Mouse (Mus musculus): Measurements from ENCODE around the gene Snx29. TPM values are rescaled to one million over a fixed set of nuclear protein-coding genes. Genes with fewer than 3 reads are reported as not detected.

Snx29 gene
- polyA plus RNA-seq, 1 experiment from 2014 or later: 13.0 TPM

GRCm38 (mm10) chr16:11728131-11728530, 405.4 kb downstream of the Snx29 start:
- no peak overlapping the region for H3K4me2 ChIP-seq
- H3K9ac ChIP-seq: no peak overlapping the region
- H3K36me3 ChIP-seq (ENCODE audit: poor library complexity, severe bottlenecking): no peaks in the 10 kb centered on the region
- no peaks in the 10 kb centered on the region for H3K27me3 ChIP-seq
- H3K27ac ChIP-seq: no peak overlapping the region
- no peaks in the 10 kb centered on the region for H3K9me3 ChIP-seq (replicated peaks)
- no peak overlapping the region for H3K4me3 ChIP-seq
- no peak for ATAC-seq
- H3K4me1 ChIP-seq: no peaks in the 10 kb centered on the region
- WGBS: 91% methylated on average over 3 of the region's 3 CpGs

DNA sequence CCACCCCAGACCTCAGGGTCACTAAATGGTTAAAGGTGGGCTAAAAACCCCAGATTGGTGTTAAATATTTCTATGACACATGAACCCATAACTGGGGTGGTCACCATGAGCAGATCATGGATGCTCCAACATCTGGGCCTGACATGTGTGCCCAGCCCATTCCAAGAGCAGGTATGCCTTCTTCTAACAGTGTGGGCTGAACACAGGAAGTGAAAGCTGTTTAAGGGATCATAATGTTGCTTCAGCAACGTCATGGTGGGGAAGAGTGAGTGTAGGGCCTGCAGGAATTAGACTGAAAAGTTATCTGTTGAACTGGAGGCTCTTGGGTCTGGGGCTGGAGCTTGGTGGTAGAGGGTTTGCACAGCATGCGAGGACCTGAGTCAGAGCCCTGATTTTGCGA, 405.9 kb downstream of the Snx29 start:
- H3K4me3 ChIP-seq: no peak overlapping the region
- no peaks in the 10 kb centered on the region for H3K27me3 ChIP-seq
- no peak for ATAC-seq
- WGBS: 79% methylated on average over 3 of the region's 3 CpGs
- no peak overlapping the region for H3K4me2 ChIP-seq
- H3K4me1 ChIP-seq: no peaks in the 10 kb centered on the region
- H3K9ac ChIP-seq: no peak overlapping the region
- no peak overlapping the region for H3K27ac ChIP-seq
- no peaks in the 10 kb centered on the region for H3K9me3 ChIP-seq (replicated peaks)
- no peaks in the 10 kb centered on the region for H3K36me3 ChIP-seq (ENCODE audit: poor library complexity, severe bottlenecking)

- Histone ChIP-seq H3K4me1 (no peaks in the 10 kb centered on the region), H3K4me3 (no peak overlapping the region), H3K27me3 (no peaks in the 10 kb centered on the region), H3K9me3 (replicated peaks) (no peaks in the 10 kb centered on the region), H3K4me2 (no peak overlapping the region), H3K36me3 (ENCODE audit: poor library complexity, severe bottlenecking) (no peaks in the 10 kb centered on the region), H3K27ac (no peak overlapping the region), H3K9ac (no peak overlapping the region)
- 85% methylated on average over 6 of the region's 6 CpGs for WGBS
- ATAC-seq: no peak
These were observed 406.4 kb downstream of the Snx29 start for GRCm38 (mm10) chr16:11729111-11729510.

DNA sequence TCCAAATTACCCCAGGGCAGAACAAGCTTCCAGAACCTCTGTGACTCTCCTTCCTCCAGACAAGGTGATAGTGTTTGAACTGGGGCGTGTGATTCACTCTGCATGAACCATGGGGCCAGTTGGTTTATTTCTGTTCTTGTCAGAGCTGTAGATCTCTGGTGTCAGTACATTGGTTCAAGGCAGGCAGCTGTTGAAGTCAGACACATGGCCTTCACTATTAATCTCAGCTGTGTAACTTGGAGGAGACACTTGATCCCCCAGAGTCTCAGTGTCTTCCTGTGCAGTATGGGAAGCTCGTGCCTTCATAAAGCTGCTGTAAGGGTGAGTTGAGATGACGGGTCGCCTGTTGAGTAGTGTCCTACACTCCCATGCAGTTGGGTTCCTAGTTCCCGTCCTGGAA, 407.1 kb downstream of the Snx29 start:
- ATAC-seq: no peak
- no peak overlapping the region for H3K27ac ChIP-seq
- no peaks in the 10 kb centered on the region for H3K4me1 ChIP-seq
- H3K27me3 ChIP-seq: no peaks in the 10 kb centered on the region
- no peaks in the 10 kb centered on the region for H3K36me3 ChIP-seq (ENCODE audit: poor library complexity, severe bottlenecking)
- H3K9ac ChIP-seq: no peak overlapping the region
- WGBS: 88% methylated on average over 5 of the region's 5 CpGs
- no peak overlapping the region for H3K4me3 ChIP-seq
- no peaks in the 10 kb centered on the region for H3K9me3 ChIP-seq (replicated peaks)
- no peak overlapping the region for H3K4me2 ChIP-seq

DNA sequence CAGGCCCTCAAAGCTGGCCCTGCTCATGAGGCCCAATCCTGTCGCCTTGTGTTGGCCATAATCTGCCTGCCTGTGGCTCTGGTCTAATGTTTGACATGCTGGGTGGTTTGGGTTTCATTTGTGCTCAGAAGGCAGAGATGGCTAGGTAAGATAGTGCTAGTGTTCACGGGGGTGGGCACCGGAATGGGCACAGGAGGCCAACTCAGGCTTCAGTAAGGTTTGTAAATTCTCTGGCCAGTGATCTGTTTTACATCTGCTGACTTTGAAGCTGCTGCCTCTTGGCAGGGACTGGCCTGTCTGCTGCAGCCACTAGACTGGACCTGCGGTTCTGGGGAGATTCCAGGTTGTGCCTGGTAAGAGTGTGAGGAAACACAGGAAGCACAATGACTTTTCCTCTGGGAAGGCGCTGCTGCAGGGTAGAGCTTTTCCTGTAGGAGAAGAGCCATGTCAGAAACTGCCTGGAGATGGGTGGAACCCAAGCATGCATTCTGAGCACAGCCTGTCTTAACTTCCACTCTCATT, 408.4 kb downstream of the Snx29 start:
- no peaks in the 10 kb centered on the region for H3K27me3 ChIP-seq
- whole genome bisulfite sequencing: 88% methylated on average over 5 of the region's 5 CpGs
- H3K27ac ChIP-seq: no peak overlapping the region
- ATAC-seq: no peak
- H3K4me2 ChIP-seq: no peak overlapping the region
- H3K4me1 ChIP-seq: no peaks in the 10 kb centered on the region
- no peak overlapping the region for H3K4me3 ChIP-seq
- no peak overlapping the region for H3K9ac ChIP-seq
- H3K9me3 ChIP-seq (replicated peaks): no peaks in the 10 kb centered on the region
- H3K36me3 ChIP-seq (ENCODE audit: poor library complexity, severe bottlenecking): no peaks in the 10 kb centered on the region

GRCm38 (mm10) chr16:11738341-11738740, 415.6 kb downstream of the Snx29 start:
- Histone ChIP-seq H3K4me1 (no peaks in the 10 kb centered on the region), H3K27me3 (no peaks in the 10 kb centered on the region), H3K4me3 (no peak overlapping the region), H3K9me3 (replicated peaks) (no peaks in the 10 kb centered on the region), H3K4me2 (no peak overlapping the region), H3K36me3 (ENCODE audit: poor library complexity, severe bottlenecking) (no peaks in the 10 kb centered on the region), H3K9ac (no peak overlapping the region), H3K27ac (no peak overlapping the region)
- ATAC-seq: no peak
- 56% methylated on average over 7 of the region's 7 CpGs for WGBS

- H3K9me3 ChIP-seq (replicated peaks): no peaks in the 10 kb centered on the region
- no peak overlapping the region for H3K27ac ChIP-seq
- H3K4me3 ChIP-seq: no peak overlapping the region
- H3K27me3 ChIP-seq: no peaks in the 10 kb centered on the region
- no peak overlapping the region for H3K9ac ChIP-seq
- ATAC-seq: no peak
- no peaks in the 10 kb centered on the region for H3K36me3 ChIP-seq (ENCODE audit: poor library complexity, severe bottlenecking)
- 84% methylated on average over 5 of the region's 5 CpGs for WGBS
- H3K4me2 ChIP-seq: no peak overlapping the region
- no peaks in the 10 kb centered on the region for H3K4me1 ChIP-seq
These were observed 419.2 kb downstream of the Snx29 start for GRCm38 (mm10) chr16:11741951-11742350.

GRCm38 (mm10) chr16:11742351-11742750, 419.6 kb downstream of the Snx29 start:
- Histone ChIP-seq H3K4me3 (no peak overlapping the region), H3K27me3 (no peaks in the 10 kb centered on the region), H3K9me3 (replicated peaks) (no peaks in the 10 kb centered on the region), H3K9ac (no peak overlapping the region), H3K36me3 (ENCODE audit: poor library complexity, severe bottlenecking) (no peaks in the 10 kb centered on the region), H3K27ac (no peak overlapping the region), H3K4me2 (no peak overlapping the region), H3K4me1 (no peaks in the 10 kb centered on the region)
- ATAC-seq: no peak
- 87% methylated on average over 7 of the region's 7 CpGs for WGBS

GRCm38 (mm10) chr16:11743013-11743412, 420.3 kb downstream of the Snx29 start:
- Histone ChIP-seq H3K9me3 (replicated peaks) (no peaks in the 10 kb centered on the region), H3K9ac (no peak overlapping the region), H3K4me3 (no peak overlapping the region), H3K27ac (no peak overlapping the region), H3K27me3 (no peaks in the 10 kb centered on the region), H3K4me1 (no peaks in the 10 kb centered on the region), H3K36me3 (ENCODE audit: poor library complexity, severe bottlenecking) (no peaks in the 10 kb centered on the region), H3K4me2 (no peak overlapping the region)
- WGBS: 66% methylated on average over 3 of the region's 3 CpGs
- ATAC-seq: no peak

DNA sequence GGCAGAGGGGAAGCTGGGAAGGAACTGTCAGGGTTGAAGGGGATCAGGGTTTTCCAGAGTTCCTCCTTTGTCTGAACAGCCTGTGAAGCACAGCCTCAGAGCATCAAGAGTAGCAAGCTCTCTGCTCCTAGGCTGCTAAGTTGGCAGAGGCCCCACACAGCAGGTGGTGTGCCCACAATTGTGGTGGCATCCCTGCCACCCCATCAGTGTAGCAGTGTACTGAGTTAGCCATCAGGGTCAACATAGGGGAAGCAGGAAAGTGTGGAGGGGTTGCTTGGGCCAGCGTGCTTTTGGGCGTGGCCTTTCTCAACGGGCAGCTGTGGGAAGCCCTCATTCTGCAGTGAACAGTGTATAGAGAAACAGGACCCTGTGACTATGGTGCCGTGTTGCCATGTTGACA, 421.0 kb downstream of the Snx29 start:
- Histone ChIP-seq H3K4me3 (no peak overlapping the region), H3K4me1 (no peaks in the 10 kb centered on the region), H3K9me3 (replicated peaks) (no peaks in the 10 kb centered on the region), H3K9ac (no peak overlapping the region), H3K27ac (no peak overlapping the region), H3K4me2 (no peak overlapping the region), H3K27me3 (no peaks in the 10 kb centered on the region), H3K36me3 (ENCODE audit: poor library complexity, severe bottlenecking) (no peaks in the 10 kb centered on the region)
- ATAC-seq: no peak
- 91% methylated on average over 4 of the region's 4 CpGs for WGBS

- Histone ChIP-seq H3K27me3 (no peaks in the 10 kb centered on the region), H3K9me3 (replicated peaks) (no peaks in the 10 kb centered on the region), H3K36me3 (ENCODE audit: poor library complexity, severe bottlenecking) (no peaks in the 10 kb centered on the region), H3K27ac (no peak overlapping the region), H3K4me2 (no peak overlapping the region), H3K9ac (no peak overlapping the region), H3K4me3 (no peak overlapping the region), H3K4me1 (no peaks in the 10 kb centered on the region)
- ATAC-seq: no peak
- 85% methylated on average over 2 of the region's 2 CpGs for WGBS
These were observed 423.3 kb downstream of the Snx29 start for GRCm38 (mm10) chr16:11746036-11746435.

DNA sequence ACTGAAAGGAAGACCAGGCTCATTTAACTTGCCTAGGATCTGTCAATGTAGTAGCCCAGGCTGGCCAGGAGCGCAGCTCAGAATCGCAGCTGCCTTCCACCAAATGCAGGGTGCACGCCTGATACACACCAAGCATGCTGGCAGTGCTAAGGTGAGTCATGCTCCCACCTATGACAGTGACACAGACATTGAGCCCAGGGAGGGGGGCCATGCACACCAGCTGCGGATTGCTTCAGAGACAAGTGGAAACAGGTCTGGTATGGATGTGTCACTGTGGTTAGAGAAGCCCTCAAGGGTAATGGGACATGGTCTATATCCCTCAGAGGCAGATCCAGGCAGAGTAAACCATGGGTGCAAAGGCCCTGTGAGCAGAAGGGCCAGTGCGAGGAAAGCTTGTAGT, 425.2 kb downstream of the Snx29 start:
- Histone ChIP-seq H3K9me3 (replicated peaks) (no peaks in the 10 kb centered on the region), H3K27me3 (no peaks in the 10 kb centered on the region), H3K27ac (no peak overlapping the region), H3K4me3 (no peak overlapping the region), H3K4me2 (no peak overlapping the region), H3K36me3 (ENCODE audit: poor library complexity, severe bottlenecking) (no peaks in the 10 kb centered on the region), H3K9ac (no peak overlapping the region), H3K4me1 (no peaks in the 10 kb centered on the region)
- no peak for ATAC-seq
- WGBS: 95% methylated on average over 5 of the region's 5 CpGs

GRCm38 (mm10) chr16:11749111-11749510, 426.4 kb downstream of the Snx29 start:
- Histone ChIP-seq H3K9ac (no peak overlapping the region), H3K4me3 (no peak overlapping the region), H3K27ac (no peak overlapping the region), H3K27me3 (no peaks in the 10 kb centered on the region), H3K9me3 (replicated peaks) (no peaks in the 10 kb centered on the region), H3K4me2 (no peak overlapping the region), H3K4me1 (no peaks in the 10 kb centered on the region), H3K36me3 (ENCODE audit: poor library complexity, severe bottlenecking) (no peaks in the 10 kb centered on the region)
- no peak for ATAC-seq
- 84% methylated on average over 3 of the region's 3 CpGs for WGBS

Data from forebrain, embryonic 13.5 days (tissue).